Mouse (Mus musculus): Measurements from ENCODE around the gene Npw.
A peak's percentile ranks its signal among the peaks of the same experiment; 100 is the strongest.
"Not testable (repeated sequence)": the region's sequence is repeated elsewhere in the genome, so short reads cannot be mapped to it uniquely, and the experiment has no call there.

Npw gene

DNA sequence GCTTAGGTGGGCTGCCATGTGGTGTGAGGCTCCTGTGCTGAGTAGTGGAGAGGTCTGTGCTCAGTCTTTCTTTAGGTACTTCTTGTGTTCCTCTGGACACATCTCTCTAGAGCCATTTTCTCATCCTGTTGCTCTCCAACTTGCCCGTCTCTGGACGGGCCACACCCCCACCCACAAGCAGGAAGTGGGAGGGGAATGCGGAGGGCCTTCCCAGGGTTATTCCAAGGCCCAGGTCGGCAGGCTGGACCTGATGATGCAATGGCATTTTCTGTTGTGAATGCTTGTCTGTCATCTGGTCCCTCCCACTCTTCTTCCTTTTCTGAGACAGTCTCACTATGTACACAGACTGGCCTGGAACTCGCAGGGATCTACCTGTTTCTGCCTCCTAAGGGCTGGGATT lies 13.9 kb upstream of the Npw start:
- DNase-seq (ENCODE audit: low read depth, low spot score): no peak

DNA sequence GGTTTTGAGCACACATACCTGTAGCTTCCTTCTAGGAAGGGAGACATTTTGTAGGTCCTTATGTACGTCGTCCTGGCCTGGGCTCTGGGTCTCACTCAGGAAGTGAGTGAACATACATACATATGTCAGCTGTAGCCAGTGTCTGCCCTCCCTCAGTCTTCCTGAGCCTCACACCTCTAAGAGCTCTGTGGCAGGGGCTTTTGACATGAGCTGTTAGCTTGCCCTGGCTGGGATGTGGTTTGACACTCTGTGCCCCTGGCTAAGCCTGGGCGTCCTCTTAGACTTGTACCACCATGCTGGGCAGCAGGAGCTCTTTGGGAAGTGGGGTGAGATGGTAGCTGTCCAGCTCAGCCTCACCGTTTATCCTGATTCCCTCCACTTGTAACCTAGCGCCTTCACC lies 13.1 kb upstream of the Npw start:
- DNase-seq (ENCODE audit: low read depth, low spot score): no peak

DNA sequence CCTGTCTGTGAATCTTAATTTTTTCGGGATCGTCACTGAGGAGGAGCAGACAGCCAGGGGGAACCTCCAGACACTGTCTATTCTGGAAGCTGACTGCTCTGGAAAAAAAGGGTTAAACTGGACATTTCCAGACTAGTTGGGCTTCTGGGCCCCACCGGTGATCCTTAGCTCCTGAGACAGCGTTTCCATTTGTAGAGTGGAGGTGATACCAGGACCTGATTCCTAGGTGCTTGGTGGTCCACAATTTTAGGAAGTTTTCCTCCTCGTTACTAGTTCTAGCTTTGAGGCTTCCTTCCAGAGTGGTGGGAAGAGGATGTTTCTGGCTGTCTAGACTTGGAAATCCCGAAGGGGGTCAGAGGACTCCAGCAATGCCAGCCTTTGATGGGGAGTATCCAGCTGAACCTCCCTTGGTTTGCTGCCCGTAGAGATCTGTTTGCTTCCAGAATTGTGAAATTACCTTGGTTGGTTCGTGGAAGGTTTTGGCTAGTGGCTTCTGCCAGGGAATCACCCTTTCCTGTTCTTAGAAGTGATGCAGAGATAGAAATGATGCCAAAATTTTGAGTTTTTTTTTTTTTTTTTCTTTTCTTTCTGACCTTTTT lies 12.1 kb upstream of the Npw start:
- no peak for DNase-seq (ENCODE audit: low read depth, low spot score)

DNA sequence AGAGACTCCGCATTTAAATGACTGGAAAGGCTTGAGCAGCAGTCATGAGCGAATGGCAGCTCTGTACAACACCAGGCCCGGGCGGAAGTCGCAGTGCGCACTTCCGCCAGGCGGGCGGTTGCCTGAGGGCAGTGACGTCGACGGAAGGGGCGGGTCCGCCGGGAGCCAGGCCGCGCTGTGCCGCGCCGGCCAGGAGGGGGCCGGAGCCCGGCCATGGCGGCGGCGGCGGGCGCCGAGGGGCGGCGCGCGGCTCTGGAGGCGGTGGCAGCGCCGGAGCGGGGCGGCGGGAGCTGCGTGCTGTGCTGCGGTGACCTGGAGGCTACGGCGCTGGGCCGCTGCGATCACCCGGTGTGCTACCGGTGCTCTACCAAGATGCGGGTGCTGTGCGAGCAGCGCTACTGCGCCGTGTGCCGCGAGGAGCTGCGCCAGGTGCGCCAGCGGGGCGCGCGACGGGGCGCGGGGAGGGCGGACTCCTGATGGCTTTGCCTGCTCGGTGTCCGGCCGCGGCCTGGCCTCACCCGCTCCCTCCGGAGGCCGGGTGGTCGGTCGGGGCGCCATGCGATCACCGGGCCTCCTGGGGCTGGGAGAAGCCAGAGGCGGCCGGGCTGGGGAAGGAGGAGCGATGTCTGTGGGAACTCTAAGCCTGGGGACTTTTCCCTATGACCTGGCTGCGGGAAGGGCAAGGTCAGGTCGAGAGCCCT lies 11.4 kb upstream of the Npw start, which contains the start of gene Zfp598:
Gene Zfp598, plus strand, starts transcription at position 143 of the 701 bp plus-strand sequence.
- peak; percentile 89 for DNase-seq (ENCODE audit: low read depth, low spot score)

DNA sequence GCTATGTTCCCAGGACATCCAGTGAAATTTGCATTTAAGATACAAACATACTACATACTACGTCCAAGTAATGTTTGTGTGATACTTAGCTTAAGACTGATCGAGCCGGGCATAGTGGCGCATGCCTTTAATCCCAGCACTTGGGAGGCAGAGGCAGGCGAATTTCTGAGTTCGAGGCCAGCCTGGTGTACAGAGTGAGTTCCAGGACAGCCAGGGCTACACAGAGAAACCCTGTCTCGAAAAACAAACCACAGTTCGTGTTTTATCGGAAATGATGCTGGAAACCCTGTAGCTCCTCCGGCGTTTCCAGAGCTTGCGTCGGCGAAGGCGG lies 10.9 kb upstream of the Npw start:
- not testable (repeated sequence) for DNase-seq (ENCODE audit: low read depth, low spot score)

DNA sequence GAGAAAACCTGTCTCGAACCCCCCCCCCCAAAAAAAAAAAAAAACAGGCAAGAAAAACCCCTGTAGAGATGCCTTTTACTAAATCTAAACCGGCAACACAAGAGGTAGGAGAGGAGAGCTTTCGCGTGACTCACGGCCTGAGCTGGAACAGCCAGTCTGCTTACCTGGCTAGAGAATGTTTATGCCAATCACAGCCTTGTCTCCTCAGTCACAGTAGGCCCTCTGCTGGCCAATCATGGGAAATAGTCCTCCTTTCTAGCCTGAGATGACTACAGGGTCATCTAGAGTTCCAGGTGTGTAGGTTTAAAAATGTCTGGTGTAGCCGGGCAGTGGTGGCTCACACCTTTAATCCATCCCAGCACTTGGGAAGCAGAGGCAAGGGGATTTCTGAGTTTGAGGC lies 9.2 kb upstream of the Npw start:
- DNase-seq (ENCODE audit: low read depth, low spot score): peak; percentile 50

DNA sequence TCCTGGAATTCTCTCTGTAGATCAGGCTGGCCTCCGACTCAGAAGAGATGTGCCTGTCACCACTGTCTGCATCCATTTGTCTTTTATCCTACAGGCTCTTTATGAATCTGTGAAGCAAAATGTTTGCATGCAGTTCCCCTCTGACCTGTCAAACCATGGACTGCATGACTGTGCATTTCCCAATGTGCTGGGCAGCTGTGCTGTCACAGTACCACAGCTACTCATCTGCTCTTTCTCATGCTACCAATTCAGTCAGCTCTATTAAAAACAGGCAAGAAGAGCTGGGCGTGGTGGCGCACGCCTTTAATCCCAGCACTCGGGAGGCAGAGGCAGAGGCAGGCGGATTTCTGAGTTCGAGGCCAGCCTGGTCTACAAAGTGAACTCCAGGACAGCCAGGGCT lies 8.8 kb upstream of the Npw start:
- not testable (repeated sequence) for DNase-seq (ENCODE audit: low read depth, low spot score)

DNA sequence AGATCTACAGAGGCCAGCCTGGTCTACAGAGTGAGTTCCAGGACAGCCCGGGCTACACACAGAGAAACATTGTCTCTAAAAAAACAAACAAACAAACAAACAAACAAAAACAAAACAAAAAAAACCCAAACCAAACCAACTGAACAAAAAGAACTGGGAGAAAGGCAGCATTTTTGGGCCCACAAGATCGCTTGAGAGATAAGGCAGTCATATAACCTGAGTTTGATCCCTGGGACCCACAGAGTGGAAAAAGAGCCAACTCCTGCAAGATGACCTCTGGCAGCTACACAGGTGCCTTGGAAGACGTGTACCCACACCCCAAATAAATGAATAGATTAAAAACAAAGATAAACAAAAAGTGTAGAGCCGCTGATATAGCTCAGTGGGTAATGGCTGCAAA lies 3.3 kb downstream of the Npw start:
- DNase-seq (ENCODE audit: low read depth, low spot score): no peak

DNA sequence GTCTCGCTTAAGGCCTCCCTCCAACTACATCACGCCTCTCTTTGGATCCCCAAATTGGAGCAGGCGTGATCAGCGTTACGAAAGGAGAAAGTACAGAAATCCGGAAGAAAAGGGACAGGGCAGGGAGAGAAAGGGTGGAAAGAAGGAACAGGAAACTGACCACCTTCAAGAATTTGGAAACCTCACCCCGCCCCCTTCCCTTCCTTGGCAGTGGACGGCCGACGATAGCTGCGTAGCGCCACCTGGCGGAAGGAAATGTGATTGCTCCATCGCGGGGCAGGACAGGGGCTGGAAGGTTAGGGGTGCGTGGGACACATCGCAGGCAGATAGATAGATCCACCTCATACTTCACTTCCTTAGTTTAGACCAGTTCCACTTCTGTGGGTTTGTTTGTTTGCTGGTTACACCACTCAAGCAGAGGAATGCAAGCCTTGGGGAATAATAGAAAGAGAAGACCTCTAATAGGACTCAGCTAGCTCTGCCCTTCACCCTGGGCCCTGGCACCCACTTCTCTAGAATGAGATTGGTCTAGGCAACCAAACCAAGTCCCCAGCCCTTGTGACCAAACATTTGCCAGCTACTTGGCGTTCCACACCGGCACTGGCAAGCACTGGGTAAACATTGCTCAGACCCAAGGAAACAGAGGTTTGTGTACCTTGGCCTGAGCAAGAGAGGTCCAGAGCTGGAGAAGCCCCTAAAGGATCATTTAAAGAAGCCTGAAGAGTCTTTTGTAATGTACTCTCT lies 4.1 kb downstream of the Npw start:
- DNase-seq (ENCODE audit: low read depth, low spot score): peak; percentile 60

DNA sequence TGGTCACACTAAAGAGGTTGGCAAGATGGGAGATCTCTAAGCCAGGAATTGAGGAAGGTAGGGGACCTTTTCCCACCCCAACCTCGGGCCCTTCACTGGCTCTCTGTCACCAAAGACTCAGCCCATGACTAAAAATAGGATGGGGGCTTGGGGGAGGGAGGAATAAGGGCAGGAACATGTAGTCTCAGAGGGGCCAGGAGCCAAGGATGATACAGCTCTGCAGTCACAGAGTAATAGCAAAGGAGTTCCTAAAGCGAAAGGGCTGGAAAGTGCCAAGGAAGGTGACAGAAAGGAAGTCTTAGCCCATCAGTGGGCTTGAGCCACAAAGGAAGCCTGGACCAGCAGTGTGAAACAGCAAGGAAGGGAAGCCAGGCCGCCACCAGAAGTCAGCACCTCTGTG lies 6.4 kb downstream of the Npw start:
- no peak for DNase-seq (ENCODE audit: low read depth, low spot score)

DNA sequence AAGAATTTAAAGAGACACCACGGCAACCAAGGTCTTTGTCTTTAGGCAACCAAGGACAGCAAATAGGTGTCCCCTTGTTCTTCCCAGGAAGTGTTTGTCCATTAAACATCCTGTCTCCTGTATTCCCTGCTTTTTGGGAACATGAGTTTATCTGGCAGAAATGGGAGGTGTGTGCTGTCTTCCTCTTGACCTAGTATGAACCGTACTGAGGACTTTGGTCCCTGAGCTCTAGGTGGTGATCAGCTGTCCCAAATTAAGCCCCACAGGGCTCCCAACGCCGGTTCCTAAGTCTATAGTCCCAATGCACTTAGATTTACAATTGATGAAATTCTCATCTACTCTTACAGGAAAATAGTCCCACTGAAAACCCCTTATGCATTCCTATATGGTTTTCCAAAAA lies 7.5 kb downstream of the Npw start:
- DNase-seq (ENCODE audit: low read depth, low spot score): no peak

DNA sequence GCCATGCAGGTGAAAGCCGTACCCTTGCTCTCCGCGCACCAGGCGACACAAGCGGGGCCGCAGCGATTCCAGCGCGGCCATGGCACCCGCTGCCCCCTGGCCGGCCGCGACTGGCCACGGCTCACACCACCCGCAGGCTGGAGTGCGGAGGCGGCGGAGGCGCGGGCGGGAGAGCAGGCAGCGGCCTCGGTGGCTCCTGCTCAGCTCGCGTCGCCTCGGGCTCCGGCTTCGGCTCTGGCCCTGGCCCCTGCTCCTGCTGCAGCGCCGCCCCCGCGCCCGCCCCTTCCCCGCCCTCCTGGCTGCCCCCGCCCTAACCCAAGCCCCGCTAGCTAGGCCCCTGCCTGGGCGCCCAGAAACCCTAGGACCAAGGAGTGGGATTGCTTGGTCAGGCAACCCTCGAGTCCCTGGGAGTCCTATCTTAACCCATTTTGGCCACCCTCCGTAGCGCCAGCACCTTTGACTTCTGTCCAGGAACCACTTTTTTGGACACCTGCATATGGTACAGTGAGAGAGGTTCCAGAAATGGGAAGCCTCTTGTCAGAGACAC lies 8.1 kb downstream of the Npw start, which contains the start of gene Slc9a3r2:
Gene Slc9a3r2, minus strand, starts transcription at position 258 of the 547 bp plus-strand sequence.
- DNase-seq (ENCODE audit: low read depth, low spot score): no peak

DNA sequence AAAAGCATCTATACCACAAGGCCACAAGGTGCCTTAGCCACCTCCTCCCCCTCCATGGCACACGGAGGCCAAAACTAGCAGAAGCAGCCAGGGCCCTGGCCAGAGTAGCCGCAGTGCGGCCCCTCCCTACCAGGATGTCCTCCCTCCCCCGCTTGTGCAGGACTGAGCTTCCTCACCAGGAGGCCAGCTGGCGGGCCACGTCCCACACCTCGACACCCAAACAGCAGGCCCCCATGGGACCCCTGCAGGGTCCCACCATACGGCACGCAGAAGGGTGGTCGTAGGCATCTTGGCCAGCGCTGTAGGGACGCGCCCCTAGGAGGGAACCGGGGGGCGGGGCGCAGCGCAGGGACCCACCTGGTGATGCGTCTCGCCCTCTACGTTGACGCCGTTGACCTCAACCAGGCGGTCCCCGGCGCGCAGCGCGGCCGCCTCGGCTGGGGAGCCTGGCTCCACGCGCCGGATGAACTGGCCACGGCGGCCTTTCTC lies 8.6 kb downstream of the Npw start:
- no peak for DNase-seq (ENCODE audit: low read depth, low spot score)

DNA sequence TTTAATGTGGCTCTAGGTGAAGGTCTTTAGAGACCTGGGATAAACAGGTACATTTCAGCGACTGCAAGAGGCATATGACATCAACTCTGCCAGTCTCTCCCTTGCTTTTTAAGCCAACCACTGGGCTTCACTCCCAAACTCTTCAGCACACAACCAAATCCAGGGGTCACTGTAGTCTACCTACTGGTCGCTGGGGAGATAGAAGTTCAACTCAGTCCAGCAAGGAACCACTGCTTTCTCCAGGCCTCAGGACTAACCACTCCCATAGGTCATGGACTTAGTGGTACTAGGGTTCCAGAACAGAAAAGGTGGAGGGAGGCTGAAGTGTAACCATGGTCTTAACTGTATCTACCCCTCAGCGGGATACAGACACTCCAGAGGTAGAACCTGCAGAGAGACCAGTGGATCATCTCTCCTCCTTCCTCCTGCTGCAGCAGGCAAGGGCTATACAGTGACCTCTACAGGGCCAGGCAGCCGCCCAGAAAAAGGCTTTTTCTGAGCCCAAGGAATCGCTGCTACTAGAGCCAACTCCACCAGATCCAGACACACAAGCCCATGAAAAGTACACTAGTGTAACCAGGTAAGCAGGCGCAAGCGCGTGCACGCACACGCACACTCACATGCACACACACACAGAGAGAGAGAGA lies 9.4 kb downstream of the Npw start:
- no peak for DNase-seq (ENCODE audit: low read depth, low spot score)

DNA sequence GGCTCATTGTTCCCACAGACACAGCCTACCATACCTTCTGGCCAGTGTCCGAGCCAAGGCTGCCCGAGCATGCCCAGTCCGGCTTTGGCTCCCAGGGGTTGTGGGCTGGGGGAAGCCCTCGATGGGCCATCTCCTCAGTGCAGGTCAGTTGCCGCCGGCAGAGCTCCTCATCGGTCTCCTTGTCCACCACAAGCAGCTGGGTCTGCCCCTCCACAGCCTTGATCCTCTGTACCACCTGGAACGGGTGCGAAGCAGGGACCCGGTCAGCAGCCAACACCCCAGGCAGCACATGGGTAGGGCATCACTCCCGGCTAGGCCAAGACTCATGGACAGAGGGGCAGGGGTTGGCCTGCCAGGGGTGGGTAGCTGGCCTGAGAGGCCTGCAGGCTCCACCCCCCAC lies 10.8 kb downstream of the Npw start:
- no peak for DNase-seq (ENCODE audit: low read depth, low spot score)

DNA sequence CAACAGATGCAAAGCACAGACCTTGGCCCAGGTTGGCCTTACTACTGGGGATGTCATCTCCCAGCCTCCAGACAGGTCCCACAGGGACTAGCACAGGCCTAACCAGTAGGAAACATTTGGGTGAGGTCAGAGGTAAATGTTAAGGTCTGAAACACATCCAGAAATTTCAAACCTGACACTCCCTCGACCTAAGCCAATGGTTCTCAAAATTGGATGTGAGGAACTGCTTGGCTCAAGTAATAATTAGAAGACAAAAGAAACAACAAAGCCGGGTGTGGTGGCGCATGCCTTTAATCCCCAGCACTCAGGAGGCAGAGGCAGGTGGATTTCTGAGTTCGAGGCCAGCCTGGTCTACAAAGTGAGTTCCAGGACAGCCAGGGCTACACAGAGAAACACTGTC lies 11.9 kb downstream of the Npw start:
- DNase-seq (ENCODE audit: low read depth, low spot score): no peak

DNA sequence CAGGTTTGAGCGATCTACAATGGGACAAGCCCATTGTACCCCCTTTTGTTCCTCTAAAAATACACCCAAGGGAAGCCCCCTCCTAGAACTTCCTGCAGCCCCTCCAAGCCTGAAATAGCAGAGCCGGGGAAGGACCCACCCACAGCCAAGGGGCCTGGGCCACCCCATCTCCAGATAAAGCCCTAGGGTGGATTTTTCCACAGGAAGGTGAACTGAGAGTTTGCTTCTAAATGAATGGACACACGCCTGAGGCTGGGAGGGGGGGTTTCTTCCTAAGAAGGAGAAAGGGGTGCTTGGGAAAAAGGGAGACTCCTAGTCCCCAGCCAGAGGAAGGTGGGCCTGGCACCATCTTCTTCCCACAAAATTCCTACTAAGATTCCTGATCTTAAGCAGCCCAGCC lies 12.3 kb downstream of the Npw start:
- no peak for DNase-seq (ENCODE audit: low read depth, low spot score)

DNA sequence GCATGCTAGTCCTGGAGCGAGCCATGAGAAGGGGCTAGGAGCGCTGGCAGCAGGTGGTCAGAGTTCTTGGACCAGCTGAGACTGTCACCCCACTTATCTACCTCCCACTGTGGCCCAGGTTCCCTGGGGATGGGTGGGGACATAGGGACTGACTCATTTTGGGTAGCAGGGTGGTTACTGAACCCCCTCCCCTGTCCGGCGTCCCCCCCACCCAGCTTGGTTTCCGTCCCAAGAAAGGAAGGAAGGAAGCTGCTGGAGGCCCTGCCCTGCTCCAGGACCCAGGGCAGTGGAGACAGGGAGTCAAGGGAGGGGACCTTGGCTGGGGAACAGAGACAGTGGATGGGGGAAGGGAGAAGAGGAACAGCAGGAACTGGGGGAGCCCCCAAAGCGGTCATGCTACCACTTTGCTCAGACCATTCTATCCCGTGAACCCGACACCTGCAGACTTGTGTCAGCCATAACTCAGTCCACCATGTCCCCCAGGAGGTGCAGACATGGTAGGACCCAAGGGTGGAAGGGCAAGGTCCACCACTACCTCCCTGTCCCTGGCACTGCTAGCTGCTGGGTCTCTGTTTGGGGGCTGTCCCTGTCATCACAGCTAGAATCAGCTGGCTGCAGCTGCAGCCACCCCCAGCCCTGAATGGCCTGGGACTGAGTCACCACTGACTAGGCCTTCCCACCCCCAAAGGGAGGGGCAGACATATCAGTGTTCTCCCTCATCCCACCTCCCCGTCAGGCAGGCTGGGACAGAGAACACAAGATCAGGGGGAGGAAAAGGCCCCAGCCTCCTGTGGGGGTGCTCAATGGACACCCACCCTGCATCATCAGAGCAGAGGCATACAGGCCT lies 13.2 kb downstream of the Npw start:
- no peak for DNase-seq (ENCODE audit: low read depth, low spot score)

DNA sequence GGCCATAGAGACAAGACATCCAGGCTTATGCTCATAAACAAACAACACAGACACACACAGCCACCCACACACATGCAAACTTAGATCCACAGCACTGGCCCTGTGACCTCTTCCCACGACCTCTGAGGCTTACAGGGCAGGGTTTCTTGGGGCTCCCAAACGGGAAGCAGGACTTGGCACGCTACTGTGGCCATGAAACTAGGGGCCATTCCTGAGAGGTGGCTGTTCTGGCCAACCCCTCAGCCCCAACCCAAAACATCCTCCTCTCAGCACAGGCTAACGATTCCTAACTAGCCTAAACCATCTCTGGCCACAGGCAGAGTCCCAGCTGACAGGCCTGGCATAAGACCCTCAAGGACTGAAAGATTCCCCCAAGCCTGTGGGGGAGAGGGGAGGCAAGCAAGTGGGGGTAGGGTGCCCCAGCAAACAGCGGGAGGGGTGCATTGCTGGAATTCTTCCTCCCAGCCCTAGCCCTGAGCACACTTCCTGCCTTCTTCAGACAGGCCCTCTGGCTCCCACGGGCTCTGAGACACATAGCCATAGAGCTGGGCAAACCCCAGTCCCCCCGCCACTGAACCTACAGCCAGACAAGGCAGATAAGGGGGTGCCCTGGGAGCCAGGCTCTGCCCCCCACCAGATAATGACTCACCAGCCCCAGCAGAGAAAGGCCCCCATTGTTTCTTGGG lies 14.1 kb downstream of the Npw start:
- no peak for DNase-seq (ENCODE audit: low read depth, low spot score)

DNA sequence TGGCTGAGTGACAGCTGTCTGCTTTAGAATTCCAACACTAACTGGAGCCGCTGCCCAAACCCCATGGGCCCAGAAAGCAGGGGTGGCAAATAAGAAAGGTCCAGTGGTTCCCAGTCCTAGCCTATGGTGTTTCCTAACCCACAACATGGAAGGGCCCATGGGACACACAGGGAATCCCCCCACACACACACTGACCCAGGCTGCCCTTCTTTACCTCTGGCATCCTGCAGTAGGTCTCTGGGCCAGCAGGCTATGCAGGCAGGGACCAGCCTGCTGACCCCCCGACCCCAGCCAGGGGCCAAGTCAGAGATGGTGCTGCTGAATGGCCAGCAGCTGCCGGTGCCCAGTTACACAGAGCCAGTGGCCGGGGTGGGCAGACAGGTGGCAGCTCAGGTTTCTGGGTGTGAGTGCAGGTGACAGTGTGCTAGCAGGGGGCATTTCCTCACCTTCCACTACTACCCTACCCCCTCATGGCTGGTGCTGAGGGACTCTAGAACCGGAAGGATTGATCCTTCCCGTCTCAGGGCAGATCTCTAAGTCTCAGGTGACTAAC lies 15.4 kb downstream of the Npw start:
- DNase-seq (ENCODE audit: low read depth, low spot score): no peak

Measured in retina, postnatal 7 days (tissue).